Mouse (Mus musculus): ENCODE data around the gene Cdh26.

Gene Cdh26

DNA sequence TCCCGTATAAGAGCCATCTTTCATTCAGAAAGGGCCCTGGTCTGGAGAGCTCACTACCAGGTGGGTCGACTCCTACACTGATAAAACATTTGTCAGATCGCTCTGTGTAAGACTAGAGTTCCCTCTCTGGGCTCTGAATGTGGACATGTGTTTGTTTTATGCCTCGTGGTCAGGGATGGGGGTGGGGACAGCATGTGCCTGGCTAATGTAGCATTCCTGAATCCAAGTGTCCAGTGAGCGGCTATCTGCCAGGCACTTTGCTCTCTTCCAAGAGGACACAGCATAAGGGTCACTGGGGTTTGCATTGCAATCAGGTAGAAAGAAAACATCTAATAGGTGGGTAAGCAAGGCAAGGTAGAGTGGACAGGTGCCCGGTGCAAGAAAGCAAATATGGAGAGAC lies 77.9 kb downstream of the Cdh26 start:
- no peak for DNase-seq (ENCODE audit: low spot score in 2 of 2)

DNA sequence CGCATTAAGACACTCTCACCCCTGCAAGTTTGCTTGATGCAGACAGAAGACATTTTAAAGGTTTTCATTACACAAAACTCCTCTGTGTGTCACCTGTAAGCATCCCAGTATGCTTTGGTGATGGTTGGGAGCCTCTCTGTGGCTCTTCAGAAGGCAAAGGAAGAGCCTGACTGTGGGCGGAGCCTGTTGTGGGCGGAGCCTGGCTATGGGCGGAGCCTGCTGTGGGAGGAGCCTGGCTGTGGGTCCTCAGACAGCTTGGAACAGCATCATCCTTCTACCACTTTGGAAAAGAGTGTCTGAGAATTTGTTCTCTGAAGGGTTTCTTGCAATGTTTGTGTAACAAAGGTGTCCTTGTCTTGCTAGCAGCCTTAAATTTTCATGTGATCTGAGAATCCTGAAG lies 82.7 kb downstream of the Cdh26 start:
- no peak for DNase-seq (ENCODE audit: low spot score in 2 of 2)

DNA sequence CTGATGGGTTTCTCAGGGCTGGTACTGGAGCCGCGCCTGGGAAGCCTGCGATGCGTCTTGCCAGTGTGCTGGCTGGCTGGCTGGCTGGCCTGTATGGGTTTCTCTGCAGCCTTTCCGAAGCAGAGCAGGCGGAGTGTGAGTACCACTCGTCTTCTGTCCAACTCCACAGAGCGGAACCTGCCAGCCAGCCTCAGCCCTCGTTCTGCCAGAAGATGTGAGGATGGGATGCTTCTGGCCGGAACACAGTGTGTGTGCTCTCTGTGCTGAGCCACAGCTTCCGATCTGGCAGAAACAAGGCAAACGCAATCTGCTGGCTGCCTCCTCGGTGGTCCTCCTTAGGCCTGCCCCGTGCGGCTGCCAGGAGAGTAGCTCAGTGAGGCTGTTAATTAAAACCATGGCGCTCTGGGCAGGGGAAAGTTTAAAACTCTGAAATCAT lies 83.3 kb downstream of the Cdh26 start:
- DNase-seq (ENCODE audit: low spot score in 2 of 2), result peak in 1 of 2 experiments; percentile 69

DNA sequence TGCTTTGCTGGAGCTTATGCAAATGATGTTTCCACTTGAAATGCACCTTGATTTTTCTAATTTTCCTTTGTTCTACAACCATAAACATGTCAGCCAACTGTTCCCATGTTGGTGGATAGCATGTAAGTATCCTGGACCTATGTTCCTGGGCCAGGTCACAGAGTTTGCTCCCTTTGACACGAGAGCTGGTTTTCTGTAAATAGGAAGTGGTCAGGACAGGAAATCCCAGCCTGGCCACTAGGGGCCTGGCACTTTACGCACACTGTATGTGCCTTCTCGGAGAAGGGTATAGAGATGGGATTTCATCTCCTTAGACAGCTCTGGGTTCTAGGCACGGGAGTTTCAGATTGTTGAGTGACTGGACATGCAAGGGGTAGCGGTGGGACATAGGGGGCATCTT lies 86.1 kb downstream of the Cdh26 start:
- DNase-seq (ENCODE audit: low spot score in 2 of 2), result no peak

DNA sequence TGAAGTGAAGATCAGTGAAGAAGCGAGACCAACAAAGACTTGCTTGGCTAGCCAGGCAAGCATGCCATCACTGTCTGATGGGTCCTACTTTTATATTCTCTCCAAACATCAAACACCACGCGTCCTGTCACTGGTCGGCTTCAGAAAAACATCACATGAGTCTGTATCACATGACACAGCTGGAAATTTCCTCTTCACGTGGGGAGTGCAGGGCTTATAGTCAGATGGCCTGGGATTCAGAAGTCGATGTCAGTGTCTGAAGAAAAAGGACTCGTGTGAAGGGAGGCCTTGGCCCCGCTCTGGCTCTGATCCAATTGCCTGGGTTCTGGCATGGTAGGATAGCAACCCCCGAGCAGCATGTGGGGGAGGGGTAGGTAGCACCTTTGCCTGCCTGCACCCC lies 86.6 kb downstream of the Cdh26 start:
- no peak for DNase-seq (ENCODE audit: low spot score in 2 of 2)

DNA sequence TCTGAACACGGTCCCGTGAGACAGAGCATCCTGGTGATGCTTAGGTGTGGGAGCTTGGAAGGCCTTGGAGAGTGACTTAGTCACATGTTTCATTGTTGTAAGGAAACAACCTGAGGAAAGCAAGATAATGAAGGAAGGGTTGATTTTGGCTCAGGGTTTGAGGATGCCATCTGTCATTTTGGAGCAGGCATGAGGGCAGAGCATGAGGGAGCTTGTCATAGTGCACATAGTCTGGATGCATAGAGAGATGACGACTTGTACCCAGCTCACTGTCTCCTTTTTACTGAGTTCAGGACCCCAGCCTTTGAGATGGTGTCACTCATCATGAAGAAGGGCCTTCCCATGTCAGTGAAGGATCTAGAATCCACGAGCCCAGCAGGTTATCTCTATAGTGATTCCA lies 89.0 kb downstream of the Cdh26 start:
- DNase-seq (ENCODE audit: low spot score in 2 of 2), result no peak

DNA sequence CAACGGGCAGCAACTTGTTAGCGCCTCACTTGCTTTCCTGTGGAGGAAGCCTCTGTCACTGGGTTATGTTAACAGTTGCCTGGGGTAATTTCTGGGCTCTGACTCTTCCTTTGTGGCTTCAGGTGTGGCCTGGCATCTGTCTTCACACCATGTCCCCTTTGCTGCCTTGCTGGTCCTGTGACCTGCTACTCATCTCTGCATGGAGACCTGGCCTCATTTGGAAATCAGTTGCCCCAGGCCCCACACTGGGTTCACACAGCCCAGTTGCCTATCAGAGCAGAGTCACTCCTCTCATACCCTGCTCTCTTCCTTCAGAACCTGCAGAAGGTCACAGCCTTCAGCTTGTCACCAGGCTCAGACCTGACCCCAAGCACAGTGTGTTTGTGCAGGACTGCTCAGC lies 89.9 kb downstream of the Cdh26 start:
- DNase-seq (ENCODE audit: low spot score in 2 of 2), result no peak

DNA sequence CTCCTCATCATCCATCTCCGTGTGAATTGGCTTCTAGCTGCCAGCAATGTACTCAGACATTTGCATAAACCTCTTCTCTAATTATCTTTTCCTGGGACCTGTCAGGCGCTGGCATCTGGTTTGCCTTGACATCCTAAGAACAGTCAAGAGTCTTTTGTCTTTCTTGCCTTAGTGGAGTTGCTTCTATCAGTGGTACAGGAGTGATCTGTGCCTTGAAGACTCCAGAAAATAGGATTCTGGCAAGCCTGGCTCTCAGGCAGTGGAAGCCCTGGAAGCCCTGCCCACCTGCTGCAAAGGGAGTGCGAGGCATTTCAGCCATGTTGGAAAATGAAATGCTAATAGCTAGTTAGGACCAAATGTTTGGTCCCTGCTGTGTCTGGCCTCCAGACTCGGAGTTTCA lies 92.0 kb downstream of the Cdh26 start:
- no peak for DNase-seq (ENCODE audit: low spot score in 2 of 2)

DNA sequence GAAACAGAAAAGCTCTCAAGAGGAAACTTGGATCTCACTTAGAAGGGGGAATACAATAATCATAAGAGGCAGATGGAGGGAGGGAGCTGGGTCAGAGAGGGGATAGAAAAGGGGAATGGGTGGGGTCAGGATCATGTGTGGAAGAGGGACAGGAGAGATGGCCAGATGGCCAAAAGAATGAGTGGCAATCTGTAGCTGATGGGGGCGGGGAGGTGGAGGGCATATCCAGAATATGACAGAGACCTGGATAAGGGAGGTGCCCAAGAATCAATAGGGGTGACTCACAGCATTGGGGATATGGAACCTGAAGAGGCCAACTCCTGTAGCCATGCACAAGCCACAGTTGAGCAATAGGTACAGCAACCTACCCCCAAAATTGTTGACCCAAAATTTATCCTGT lies 92.5 kb downstream of the Cdh26 start:
- DNase-seq (ENCODE audit: low spot score in 2 of 2), result no peak

DNA sequence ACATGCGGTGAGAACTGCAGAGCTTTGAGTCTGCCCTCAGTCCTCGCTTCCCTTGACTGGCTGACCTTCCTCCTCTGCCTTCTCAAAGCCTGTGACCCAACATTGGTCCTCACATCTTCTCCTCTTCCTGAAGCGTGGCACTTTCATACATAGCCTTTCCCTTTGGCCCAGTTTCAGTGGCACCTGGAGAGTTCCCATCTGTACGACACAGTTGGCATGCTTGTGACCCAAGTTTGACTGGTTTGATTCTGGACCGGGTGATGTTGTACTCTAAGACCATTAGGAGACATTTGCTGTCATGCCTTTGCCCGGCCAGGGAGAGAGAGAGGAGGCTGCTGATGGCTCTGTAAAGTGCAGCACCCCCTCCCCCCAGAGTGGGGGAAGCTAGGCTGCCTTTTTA lies 96.4 kb downstream of the Cdh26 start:
- DNase-seq (ENCODE audit: low spot score in 2 of 2), result no peak

DNA sequence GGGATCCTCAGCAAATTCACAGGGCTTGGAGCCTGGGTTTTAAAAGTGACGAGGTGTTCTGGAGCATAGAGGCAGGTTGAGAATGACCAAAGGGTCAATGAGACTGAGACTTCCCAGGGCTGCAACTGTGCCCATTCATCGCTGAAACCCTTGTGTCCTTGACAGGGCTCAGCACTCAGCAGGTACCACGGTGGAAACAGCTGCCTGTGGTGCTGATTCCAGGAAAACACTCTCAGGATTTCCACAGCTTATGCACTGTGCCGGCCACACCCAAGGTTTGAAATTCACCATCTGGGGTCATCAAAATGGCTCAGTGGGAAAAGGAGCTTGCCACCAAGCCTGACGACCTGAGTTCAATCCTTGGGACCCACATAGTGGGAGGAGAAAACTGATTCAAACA lies 100.9 kb downstream of the Cdh26 start:
- DNase-seq (ENCODE audit: low spot score in 2 of 2), result no peak

DNA sequence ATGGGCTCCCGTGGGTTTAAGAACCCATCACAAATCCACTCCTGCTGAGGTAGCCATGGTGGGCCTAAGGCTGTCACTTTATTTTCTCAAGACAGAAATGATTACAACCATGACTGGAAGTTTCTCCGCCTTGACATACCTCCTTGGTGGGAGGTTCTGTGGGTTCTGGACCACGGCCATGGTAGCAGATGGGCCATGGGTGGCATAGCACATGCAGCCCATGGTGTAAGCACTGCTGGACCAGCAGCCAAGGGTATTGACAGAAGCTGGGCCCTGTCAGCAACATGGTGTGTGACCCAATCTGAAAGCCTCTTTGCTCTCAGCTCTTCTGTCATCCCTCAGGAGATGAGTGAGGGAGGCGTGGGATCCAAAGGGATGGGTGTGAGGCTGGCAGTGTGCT lies 106.2 kb downstream of the Cdh26 start:
- peak in 1 of 2 experiments; percentile 21 for DNase-seq (ENCODE audit: low spot score in 2 of 2)

Data from cerebellum, postnatal 4 days (tissue).